ENCODE assay signal across 11 mouse cellular contexts in genomic region chr1:63418491-63418890, GRCm38 (mm10).
"Had no signal": no experiment of that assay in that cellular context is flagged by ENCODE, and none has a peak within 500 bp of the region (broad histone marks: within the 10 kb centered on the region; RNA-seq: fewer than 3 reads in every experiment).

No protein-coding gene starts in this region.

- ATAC-seq: intestine, embryonic 15.5 days; midbrain, embryonic 13.5 days had no signal

- H3K27ac ChIP-seq: intestine, embryonic 15.5 days; kidney, embryonic 15.5 days; left cerebral cortex, adult 2 months; limb, embryonic 15.5 days; midbrain, embryonic 13.5 days had no signal

- H3K36me3 ChIP-seq: intestine, embryonic 15.5 days; kidney, embryonic 15.5 days; limb, embryonic 15.5 days; midbrain, embryonic 13.5 days had no signal

- H3K4me1 ChIP-seq: intestine, embryonic 15.5 days; kidney, embryonic 15.5 days; limb, embryonic 15.5 days had no signal

- H3K9me3 ChIP-seq: intestine, embryonic 15.5 days; kidney, embryonic 15.5 days; limb, embryonic 15.5 days; midbrain, embryonic 13.5 days had no signal

- H3K4me2 ChIP-seq: intestine, embryonic 15.5 days; kidney, embryonic 15.5 days; limb, embryonic 15.5 days; midbrain, embryonic 13.5 days had no signal

- DNase-seq: kidney, adult 18-20 months; kidney, postnatal 25 days; lung, adult 18-20 months; right cerebral cortex, adult 18-20 months; right cerebral cortex, postnatal 25 days; thymus, postnatal 36 days had no signal

- H3K9ac ChIP-seq: intestine, embryonic 15.5 days; kidney, embryonic 15.5 days; limb, embryonic 15.5 days; midbrain, embryonic 13.5 days had no signal

- H3K27me3 ChIP-seq: intestine, embryonic 15.5 days; kidney, embryonic 15.5 days; limb, embryonic 15.5 days; midbrain, embryonic 13.5 days had no signal

- H3K4me3 ChIP-seq: intestine, embryonic 15.5 days; kidney, embryonic 15.5 days; left cerebral cortex, adult 2 months; limb, embryonic 15.5 days; midbrain, embryonic 13.5 days had no signal
